Mouse (Mus musculus): ENCODE results near the gene 2810006K23Rik.

GRCm38 (mm10) chr5:124380121-124380520, 52.2 kb downstream of the 2810006K23Rik start:
- TF ChIP-seq EP300 (IDR thresholded peaks at IDR 0.05; ENCODE audit: low read depth in 1 of 2, low read length in 2 of 2) (peak in 1 of 2 experiments; percentile 75; a peak in 2 of 4 replicates), CHD2 (IDR thresholded peaks at IDR 0.05; ENCODE audit: low read length) (no peak), CTCF (IDR thresholded peaks at IDR 0.05 in 2 of 3, conservative IDR thresholded peaks at IDR 0.05 in 1 of 3; ENCODE audit: control insufficient read depth in 1 of 3, insufficient read depth in 1 of 3, low read depth in 2 of 3, low read length in 3 of 3, poor library complexity in 1 of 3, severe bottlenecking in 1 of 3) (no peak), POLR2A (IDR thresholded peaks at IDR 0.05; ENCODE audit: control insufficient read depth in 1 of 2, insufficient read depth in 1 of 2, low read depth in 1 of 2, low read length in 2 of 2, poor library complexity in 1 of 2) (no peak), TCF12 (IDR thresholded peaks at IDR 0.05; ENCODE audit: low read depth, low read length) (peak; percentile 27; the same call in 1 of the 2 replicates), GATA1 (IDR thresholded peaks at IDR 0.05; ENCODE audit: low read depth, low read length) (peak; percentile 42; the same call in 1 of the 2 replicates), POLR2AphosphoS2 (IDR thresholded peaks at IDR 0.05; ENCODE audit: low read length) (no peak), ELF1 (IDR thresholded peaks at IDR 0.05; ENCODE audit: low read depth, low read length) (no peak)

Measured in MEL (cell line).